Mouse (Mus musculus) inflammation-experienced regulatory T-cells, adult 6 months (primary cell): Measurements from ENCODE around the gene Wnk4. TPM values are rescaled to one million over a fixed set of nuclear protein-coding genes. Genes with fewer than 3 reads are reported as not detected.

Experiments used
- ATAC-seq: one replicate; pipeline ENCODE4 v1.8.0; 2017
- polyA plus RNA-seq, 3 experiments: library from polyadenylated mRNA; unstranded; fragments of 100-300 nt; shearing (Covaris generic); gene quantifications; one replicate each; pipeline ENCODE4 v1.2.1; 2017

The Wnk4 gene
- polyA plus RNA-seq, 3 experiments from 2014 or later: 0.75 to 2.9 TPM; not detected in 1

GRCm38 (mm10) chr11:101245855-101246701 lies 14.3 kb upstream of the Wnk4 start, which contains the start of gene Ramp2:
Ramp2 (plus strand) TSS chr11:101246028.
- peak; percentile 41 for ATAC-seq

- ATAC-seq: no peak
Observed at GRCm38 (mm10) chr11:101246702-101247012, 13.7 kb upstream of the Wnk4 start.

GRCm38 (mm10) chr11:101247521-101248030 lies 12.8 kb upstream of the Wnk4 start:
- ATAC-seq: no peak

DNA sequence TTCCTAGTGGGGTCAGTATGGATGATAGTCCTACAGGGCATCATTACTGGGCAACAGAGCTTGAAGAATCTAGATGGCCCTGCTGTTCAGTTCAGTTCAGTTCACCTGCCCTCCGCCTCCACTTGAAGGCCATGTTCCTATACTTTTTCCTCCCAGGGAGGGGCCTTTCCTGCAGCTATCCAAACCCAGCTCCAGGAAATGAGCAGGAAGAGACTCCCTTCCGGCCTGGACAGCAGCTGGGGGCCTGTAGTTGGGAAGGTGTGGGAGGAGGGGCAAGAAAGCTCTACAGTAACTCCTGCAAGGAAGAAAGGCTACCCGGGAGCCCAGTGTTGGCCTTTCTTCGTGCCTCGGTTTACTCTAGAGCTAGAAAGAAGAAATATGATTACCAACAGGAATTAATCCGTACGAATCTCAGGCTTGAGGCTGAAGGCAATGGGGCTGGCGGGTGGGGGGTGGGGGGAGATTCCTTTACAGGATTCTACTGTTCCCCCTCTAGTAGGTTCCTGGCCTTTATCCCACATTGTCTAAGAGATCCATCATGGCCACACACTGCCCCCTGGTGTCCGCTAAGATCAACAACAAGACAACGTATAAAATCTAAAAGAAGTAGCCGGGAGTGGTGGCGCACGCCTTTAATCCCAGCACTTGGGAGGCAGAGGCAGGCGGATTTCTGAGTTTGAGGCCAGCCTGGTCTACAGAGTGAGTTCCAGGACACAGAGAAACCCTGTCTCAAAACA lies 11.9 kb upstream of the Wnk4 start:
- ATAC-seq: no peak

DNA sequence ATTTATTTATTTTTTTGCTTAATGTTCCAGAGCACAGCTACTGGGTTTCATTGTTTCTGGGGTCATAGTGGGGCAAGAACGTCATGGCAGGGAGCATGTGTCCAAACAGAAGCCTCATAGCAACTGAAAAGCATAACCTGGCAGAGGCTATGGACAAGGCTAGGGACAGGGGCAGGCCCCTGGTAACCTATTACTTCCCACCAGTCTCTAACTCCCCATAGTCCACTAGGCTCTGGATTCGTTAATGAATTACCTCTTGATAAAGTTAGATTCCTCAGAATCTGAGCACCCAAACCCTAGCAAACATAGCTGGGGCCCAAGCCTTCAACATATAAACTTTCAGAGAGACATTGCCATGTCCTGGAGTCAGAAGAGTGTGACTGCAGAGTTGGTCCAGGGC lies 9.3 kb upstream of the Wnk4 start:
- no peak for ATAC-seq

DNA sequence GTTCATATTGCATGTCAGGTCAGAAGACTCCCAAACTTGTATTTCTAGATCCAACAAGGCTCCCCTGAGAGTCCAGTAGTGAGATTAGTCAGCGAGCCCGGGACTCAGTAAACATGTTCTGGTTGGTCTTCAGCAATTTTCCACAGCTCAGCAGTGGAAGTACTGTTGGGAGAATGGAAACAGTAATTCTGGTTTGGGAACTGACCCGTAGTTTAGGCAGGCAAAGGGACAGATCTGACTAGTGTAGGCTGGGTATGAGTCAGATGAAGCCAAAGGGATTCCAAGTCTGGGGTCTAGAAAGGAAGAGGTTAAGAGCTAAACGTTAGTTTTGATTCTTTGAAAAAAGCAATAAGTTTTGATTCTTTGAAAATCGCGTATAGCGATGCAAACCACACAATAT lies 7.4 kb upstream of the Wnk4 start:
- ATAC-seq: no peak

DNA sequence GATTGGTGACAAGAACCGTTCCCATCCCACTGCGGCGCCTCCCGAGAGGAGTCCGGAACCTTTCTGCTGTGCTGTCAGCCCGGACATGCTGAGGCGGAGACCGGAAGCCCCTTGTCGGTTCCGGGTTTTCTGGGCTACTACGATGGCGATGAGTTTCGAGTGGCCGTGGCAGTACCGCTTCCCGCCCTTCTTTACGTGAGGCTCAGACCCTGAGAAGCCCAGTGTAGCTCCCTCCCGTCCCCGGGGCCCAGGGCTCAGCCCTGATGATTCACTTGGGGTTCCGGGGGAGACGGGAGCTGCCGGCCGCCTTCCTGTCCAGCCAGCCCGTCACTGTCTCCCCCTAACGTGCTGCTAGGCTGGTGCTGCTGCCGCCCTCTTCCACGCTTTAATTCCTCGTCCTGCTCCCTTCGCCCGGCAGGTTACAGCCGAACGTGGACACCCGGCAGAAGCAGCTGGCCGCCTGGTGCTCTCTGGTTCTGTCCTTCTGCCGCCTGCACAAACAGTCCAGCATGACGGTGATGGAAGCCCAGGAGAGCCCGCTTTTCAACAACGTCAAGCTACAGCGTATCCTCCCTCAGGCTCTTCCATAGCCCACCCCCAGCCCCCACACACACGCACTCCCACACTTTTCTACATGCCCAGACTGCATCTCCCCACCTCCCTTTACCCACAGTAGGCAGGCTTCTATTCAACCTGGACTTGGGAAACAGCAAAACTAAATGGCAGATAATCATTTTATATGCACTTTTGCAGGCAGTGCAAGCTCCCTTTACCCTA lies 6.6 kb upstream of the Wnk4 start, which contains the start of gene Vps25:
Gene Vps25, plus strand, starts transcription at position 95 of the 777 bp plus-strand sequence.
- ATAC-seq: peak; percentile 93

GRCm38 (mm10) chr11:101255826-101256775 lies 4.3 kb upstream of the Wnk4 start:
- ATAC-seq: no peak

GRCm38 (mm10) chr11:101259261-101259712 lies 1.1 kb upstream of the Wnk4 start:
- ATAC-seq: no peak

DNA sequence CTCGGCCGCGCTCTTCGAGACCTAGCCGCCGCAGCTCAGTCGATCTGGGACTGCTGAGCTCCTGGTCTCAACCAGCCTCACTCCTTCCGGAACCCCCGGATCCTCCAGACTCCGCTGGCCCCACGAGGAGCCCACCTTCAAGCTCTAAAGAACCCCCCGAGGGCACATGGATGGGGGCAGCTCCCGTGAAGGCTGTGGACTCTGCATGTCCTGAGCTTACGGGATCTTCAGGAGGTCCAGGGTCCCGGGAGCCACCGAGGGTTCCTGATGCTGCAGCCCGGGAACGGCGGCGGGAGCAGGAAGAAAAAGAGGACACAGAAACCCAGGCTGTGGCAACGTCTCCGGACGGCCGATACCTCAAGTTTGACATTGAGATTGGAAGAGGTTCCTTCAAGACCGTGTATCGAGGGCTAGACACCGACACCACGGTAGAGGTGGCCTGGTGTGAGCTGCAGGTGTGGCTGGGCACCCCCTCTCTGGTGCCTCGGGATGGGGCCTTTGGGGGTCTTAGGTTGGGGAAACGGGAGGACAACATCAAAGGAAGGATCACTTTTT lies 536 bp downstream of the Wnk4 start:
- ATAC-seq: no peak

DNA sequence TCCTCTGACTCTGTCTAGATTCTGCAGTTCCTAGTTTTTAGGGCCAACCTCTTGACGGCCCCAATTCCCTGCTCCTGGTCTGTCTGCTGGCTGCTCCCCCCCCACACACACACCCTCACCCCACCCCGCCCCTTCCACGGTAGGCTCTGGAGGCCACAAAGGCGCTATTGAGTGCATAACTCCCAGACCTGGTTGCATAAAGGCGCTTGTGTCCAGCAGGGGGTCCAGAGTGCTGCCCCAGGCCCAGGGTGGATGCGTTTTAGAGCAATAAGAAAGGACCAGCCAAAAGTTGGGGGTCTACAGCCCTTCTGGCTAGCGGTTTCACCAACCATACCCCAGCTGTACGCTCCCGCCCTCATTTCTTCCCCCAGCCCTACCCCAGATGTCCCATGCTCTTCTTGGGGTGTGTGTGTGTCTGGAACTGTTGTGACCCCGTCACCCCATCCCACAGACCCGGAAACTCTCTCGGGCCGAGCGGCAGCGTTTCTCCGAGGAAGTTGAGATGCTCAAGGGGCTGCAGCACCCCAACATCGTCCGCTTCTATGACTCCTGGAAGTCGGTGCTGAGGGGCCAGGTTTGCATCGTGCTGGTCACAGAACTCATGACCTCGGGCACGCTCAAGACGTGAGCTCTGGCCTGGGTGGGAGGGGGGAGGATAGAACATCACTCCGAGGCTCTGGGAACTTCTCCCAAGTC lies 2.1 kb downstream of the Wnk4 start:
- ATAC-seq: no peak

- ATAC-seq: no peak
Observed at GRCm38 (mm10) chr11:101263138-101263988, 3.0 kb downstream of the Wnk4 start.

GRCm38 (mm10) chr11:101263989-101264280 lies 3.6 kb downstream of the Wnk4 start:
- ATAC-seq: no peak

GRCm38 (mm10) chr11:101264954-101265471 lies 4.6 kb downstream of the Wnk4 start:
- ATAC-seq: no peak

DNA sequence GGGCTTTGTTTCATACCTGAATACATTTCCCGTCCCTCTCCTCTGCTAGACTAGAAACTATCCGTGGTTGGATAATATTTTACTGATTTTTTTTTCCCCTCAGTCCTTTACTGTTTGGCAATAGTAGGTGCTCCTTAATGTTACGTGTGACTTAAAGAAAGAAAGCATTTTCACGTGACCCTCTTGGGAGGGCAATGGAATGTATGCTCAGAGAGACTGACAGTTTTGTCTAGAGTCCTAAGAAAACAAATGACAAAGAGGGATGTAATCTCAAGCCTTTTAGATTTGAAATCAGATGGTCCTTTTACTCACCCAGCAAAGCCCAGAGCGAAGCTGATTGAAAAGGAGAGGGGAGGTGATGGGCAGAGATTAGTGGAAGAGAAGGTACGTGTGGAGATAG lies 5.5 kb downstream of the Wnk4 start:
- ATAC-seq: no peak

DNA sequence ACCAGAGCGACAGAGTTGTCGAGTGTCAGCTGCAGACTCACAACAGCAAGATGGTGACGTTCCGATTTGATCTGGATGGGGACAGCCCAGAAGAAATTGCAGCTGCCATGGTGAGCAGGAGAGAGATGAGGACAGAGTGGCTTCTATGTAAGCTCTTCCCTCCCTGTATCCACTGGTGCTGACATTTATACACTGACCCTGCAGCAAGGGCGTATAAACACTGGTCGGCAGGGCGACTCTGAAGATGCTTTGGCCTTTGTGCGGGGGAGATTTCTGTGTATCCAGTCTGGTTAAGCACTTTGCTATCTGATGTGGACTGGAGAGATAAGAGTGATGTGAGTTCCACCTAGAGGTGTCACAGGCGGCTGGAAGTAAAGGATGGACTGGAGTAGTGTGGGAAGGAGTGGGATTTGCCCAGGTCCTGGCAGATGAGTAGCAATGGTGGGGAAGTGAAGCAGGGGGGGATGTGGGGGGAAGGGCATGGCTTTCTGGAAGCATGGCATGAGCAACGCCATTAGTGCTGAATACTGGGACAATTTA lies 9.3 kb downstream of the Wnk4 start:
- no peak for ATAC-seq

GRCm38 (mm10) chr11:101272446-101272845 lies 12.1 kb downstream of the Wnk4 start:
- ATAC-seq: no peak

GRCm38 (mm10) chr11:101275309-101275708 lies 14.9 kb downstream of the Wnk4 start:
- no peak for ATAC-seq
